Mouse (Mus musculus) lung, postnatal 0 days (tissue): ENCODE results near the gene Rnf19b.
A peak's percentile ranks its signal among the peaks of the same experiment; 100 is the strongest.

ENCODE experiments used
- CTCF ChIP-seq: IDR thresholded peaks from 2 replicates; pipeline ENCODE4 v1.5.1; 2016; ENCODE audit warnings: antibody characterized with exemption, mild to moderate bottlenecking
- EP300 ChIP-seq: IDR thresholded peaks from 2 replicates; pipeline ENCODE4 v1.6.1; 2016; ENCODE audit warnings: antibody characterized with exemption, mild to moderate bottlenecking, control low read depth

DNA sequence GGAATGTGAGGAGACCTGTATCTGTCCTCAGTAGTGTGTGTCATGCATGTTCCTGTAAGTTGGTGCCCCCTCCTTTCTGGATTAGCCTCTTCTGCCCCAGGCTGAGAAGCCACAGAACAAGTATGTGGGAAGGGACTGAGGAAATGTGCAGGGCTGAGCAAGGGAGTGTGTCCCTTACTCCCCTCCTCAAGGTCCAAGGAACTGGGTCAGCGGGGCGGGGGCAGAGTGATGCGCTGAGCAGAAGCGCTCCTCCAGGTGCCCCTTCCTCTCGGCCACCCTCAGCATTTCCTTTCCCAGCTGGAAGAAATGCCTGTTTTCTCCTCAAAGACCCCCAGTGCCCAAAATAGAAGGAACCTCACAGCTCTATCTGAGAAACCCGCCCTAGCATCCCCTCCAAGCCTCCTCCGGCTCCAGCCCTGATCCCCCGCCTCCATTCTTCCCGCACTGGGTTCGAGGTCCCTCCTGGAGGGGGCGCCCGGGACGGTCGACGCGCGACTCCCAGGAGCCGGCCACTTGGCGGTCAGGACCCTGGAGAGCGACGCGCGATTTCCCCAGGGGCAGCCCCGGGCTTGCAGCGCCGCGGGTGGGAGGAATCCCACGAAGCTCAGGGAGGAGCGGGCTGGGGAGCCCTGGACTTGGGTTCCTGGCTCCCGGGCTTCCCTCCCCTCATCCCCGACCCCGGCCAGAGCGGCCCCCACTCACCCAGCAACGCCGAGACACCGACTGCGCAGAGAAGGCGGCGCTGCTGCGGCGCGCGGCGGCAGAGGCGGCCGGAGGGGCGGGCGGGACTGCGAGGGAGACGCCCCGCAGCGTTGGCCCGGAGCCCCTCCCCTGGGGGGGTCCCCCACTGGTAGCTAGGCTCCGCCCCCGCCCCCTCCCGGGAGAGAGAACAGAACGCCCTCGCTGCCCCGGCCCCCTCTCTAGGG is 62.7 kb downstream of the Rnf19b start:
- TF ChIP-seq EP300 (no peak), CTCF (peak; percentile 61)
